Mouse (Mus musculus) midbrain, embryonic 10.5 days (tissue): ENCODE data around the gene Gm28308. TPM values are rescaled to one million over a fixed set of nuclear protein-coding genes. Genes with fewer than 3 reads are reported as not detected.
A peak's percentile ranks its signal among the peaks of the same experiment; 100 is the strongest.

Experiments used
- DNase-seq: peaks from one replicate; pipeline ENCODE4 v3.0.0-alpha.2; 2017; ENCODE audit warnings: low spot score
- H3K27ac ChIP-seq: fragments of 300-500 bp; sonication (generic); replicated peaks from 2 replicates; pipeline ENCODE4 v1.5.1; 2016; ENCODE audit warnings: mild to moderate bottlenecking
- H3K27me3 ChIP-seq: fragments of 300-500 bp; sonication (generic); 2 replicates; pipeline ENCODE4 v1.6.1; 2016; ENCODE audit warnings: low read depth, mild to moderate bottlenecking; ENCODE audit not compliant: poor library complexity, severe bottlenecking
- H3K36me3 ChIP-seq: fragments of 300-500 bp; sonication (generic); 2 replicates; pipeline ENCODE4 v1.6.1; 2016; ENCODE audit warnings: mild to moderate bottlenecking, moderate library complexity
- H3K4me1 ChIP-seq: fragments of 300-500 bp; sonication (generic); 2 replicates; pipeline ENCODE4 v1.6.1; 2016
- H3K4me3 ChIP-seq: fragments of 300-500 bp; sonication (generic); 2 replicates; pipeline ENCODE4 v1.5.1; 2016; ENCODE audit warnings: mild to moderate bottlenecking, moderate library complexity
- H3K9me3 ChIP-seq: fragments of 300-500 bp; sonication (generic); replicated peaks from 2 replicates; pipeline ENCODE4 v1.6.1; 2016; ENCODE audit warnings: mild to moderate bottlenecking
- WGBS: fragments of 180-500 bp; shearing (Covaris S2); methylation state at CpG from one replicate; pipeline ENCODE4 v1.1.7; 2016; 5-methylcytosine and 5-hydroxymethylcytosine counted together
- polyA plus RNA-seq: library from polyadenylated mRNA; unstranded; fragments of >200 nt; fragmentation: Nextera tagmentation; extraction: Ambion mirVana; gene quantifications from 2 replicates; pipeline ENCODE4 v1.2.1, GENCODE M21; 2016

Gene Gm28308
- polyA plus RNA-seq, 1 experiment from 2014 or later, result not detected

DNA sequence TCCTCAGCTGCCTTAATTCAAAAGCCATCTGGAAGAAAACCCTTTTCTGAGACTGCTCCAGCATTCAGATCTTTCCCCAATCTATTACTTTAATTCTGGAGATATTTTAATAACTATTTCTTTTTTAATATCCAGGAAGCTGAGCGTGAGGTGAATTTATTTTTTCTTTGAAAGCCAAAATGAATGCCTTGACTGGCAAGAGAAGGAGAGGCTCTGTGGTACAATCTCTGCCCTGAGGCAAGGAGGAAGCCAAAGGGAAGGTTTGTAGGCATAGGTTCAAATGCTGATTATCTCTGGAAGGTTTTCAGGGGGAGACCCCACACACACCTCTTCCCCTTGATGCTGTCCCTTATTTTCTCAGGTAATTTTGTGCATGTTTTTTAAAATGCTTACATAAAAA is 46.0 kb downstream of the Gm28308 start:
- 8% methylated on average over 1 of the region's 1 CpGs for WGBS
- peaks cover 100% of the 10 kb centered on the region for H3K27me3 ChIP-seq
- no peaks in the 10 kb centered on the region for H3K36me3 ChIP-seq
- no peaks in the 10 kb centered on the region for H3K9me3 ChIP-seq
- no peak overlapping the region for H3K27ac ChIP-seq
- peaks cover 5% of the 10 kb centered on the region for H3K4me1 ChIP-seq
- H3K4me3 ChIP-seq, result no peak overlapping the region
- no peak for DNase-seq

DNA sequence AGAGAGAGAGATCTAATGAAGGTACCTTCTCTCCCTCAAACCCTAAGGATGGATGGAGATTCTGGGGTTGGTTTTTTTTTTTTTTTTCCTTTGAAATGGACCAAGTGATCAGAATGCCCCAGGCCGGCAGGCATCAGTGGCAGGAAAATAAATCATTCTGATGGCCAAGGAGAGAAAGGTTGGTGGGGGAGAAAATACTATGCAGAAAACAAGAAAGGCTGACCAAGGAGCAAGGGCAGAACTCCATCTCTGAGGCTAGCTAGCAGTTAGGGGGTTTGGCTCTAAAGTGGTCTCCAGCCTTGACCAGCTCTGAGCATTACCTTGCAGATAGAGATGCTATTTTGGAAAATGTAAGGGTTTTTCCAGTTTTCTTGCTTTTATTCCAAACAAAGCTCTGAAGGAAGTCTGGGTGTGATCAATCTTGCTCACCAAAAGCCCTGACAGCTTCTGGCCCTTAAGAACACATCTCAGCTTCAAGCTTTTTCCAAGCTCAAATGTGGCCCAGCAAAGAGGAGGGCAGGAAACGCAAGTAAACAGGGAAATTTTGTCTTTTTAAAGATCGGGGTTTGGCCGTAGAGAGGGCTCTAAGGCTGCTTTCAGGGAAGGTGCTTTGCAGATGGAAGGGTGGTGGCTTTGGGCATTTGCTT is 46.6 kb downstream of the Gm28308 start:
- Histone ChIP-seq H3K36me3 (no peaks in the 10 kb centered on the region), H3K4me3 (no peak overlapping the region), H3K27me3 (peaks cover 100% of the 10 kb centered on the region), H3K4me1 (peaks cover 3% of the 10 kb centered on the region; the same call in 1 of the 2 replicates), H3K9me3 (no peaks in the 10 kb centered on the region), H3K27ac (no peak overlapping the region)
- 5% methylated on average over 4 of the region's 4 CpGs for WGBS
- peak; percentile 38 for DNase-seq

DNA sequence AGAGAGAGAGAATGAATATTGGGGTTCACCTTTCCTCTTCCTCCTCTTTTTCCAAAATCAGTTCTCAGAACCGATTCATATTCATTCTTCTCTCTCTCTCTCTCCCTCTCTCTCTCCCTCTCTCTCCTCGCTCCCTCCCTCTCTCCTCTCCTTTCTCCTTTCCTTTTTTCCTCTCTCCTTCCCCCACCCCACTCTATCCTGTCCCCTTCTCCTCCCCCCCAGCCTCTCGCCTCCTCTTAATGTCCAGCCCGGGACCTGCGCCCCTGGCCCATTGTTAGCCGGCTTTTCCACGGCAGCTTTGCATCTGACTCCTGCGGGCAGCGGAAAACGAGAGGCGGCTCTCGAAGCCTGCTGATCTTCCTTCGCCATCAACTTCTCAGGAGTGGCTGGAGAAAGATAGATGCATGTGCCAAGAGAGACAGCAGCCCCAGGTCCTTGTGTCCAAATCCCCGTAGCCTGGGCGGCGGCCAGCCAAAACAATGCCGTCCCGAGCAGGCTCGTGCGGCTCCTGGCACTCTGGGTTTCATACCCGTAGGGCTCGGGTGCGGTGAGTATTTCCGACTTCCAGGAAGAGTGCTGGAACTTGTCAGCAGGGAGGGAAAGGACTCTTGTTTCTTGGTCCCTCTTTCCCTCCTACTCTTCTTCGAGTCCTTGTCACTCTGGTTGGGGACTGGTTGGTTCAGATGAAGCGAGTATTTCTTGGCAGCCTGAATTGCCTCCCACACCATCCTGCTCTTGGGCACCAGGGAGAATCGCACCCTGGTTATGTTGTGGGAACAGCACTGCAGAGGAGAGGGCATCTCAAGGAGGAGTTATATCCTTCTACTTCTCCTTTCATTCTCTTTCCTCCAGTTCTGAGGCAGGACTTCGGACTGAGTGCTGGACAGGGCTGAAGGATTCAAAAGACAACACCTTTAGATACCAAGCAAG is 47.4 kb downstream of the Gm28308 start:
- Histone ChIP-seq H3K36me3 (no peaks in the 10 kb centered on the region), H3K4me3 (no peak overlapping the region), H3K4me1 (peaks cover 5% of the 10 kb centered on the region), H3K9me3 (no peaks in the 10 kb centered on the region), H3K27ac (no peak overlapping the region), H3K27me3 (peaks cover 100% of the 10 kb centered on the region)
- DNase-seq, result peak; percentile 62
- under 1% methylated on average over 28 of the region's 28 CpGs for WGBS

DNA sequence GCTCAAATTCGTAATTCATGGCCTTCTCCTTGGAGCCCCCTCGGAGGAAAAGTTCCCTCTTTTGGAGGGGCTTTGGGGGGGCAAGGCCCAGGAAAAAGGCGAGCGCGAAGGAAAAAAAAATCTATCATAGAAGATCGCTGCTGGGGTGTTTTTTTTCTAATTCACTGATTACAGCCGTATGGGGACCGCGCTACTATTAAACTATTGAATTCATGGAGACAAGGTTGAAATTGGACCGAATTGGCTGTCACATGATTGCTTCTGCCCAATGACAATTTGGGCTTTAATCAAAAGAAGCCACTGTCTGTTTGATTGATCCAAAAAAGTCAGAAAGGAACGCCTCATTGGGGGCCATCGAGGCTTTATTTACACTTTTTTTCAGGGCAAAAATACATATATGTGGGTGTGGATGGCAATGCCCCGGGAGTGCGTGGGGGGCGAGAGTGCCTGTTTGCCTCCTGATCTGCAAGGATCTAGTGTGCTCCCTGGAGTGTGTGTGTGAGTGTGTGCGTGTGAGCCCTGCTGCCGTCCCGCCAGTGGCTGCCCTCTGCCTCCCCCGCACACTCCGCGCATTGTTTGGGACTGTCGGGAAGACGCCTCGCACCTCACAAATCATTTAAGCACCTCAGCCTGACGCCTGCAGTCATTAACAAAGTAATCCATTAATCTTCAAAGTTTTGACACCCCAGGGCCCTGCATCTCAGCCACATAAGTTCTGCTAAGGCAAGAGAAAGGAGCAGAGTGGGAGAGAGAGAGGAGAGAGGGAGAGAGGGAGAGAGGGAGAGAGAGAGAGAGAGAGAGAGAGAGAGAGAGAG is 48.3 kb downstream of the Gm28308 start, which contains the start of gene Hoxa2:
Gene Hoxa2 (minus strand): TSS at position 206 of the 815 bp plus-strand sequence.
- peak; percentile 46 for DNase-seq
- Histone ChIP-seq H3K27me3 (peaks cover 100% of the 10 kb centered on the region), H3K4me1 (peaks cover 13% of the 10 kb centered on the region), H3K27ac (no peak within 1 kb of the TSS), H3K4me3 (0 out of 2 replicates have a peak within 1 kb of the TSS, but pooled peaks have one; percentile 11), H3K9me3 (no peaks in the 10 kb centered on the region), H3K36me3 (no peaks in the 10 kb centered on the region)
- 2% methylated on average over 25 of the region's 25 CpGs for WGBS

DNA sequence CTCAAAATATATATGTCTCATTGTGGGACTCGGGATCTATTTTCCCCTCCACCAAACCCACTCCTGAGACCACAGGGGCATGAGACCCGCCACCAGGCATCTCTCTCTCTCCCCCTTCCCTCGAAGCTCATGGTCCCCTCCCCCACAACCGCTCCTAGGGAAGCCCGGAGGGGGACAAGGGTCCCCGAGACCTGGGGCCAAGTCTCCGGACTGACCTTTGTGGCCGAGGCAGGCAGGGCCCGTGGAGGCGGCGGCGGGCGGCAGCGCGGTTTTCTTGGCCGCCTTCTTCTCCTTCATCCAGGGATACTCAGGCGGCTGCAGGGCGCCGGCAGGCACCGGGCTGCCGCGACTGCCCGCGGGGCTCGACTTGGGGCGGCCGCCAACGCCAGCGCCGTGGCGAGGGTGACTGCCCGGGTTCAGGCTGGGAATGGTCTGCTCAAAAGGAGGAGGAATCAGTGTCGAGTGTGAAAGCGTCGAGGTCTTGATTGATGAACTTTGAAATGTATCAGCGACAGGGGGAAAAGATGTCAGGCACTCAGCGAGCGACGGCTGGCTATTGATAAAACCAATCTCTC is 49.0 kb downstream of the Gm28308 start:
- H3K36me3 ChIP-seq, result no peaks in the 10 kb centered on the region
- H3K4me3 ChIP-seq, result 0 out of 2 replicates have a peak overlapping the region, but pooled peaks have one; percentile 11
- peaks cover 15% of the 10 kb centered on the region for H3K4me1 ChIP-seq
- H3K27ac ChIP-seq, result no peak overlapping the region
- WGBS, result under 1% methylated on average over 39 of the region's 39 CpGs
- H3K27me3 ChIP-seq, result peaks cover 100% of the 10 kb centered on the region
- H3K9me3 ChIP-seq, result no peaks in the 10 kb centered on the region
- peak; percentile 73 for DNase-seq

DNA sequence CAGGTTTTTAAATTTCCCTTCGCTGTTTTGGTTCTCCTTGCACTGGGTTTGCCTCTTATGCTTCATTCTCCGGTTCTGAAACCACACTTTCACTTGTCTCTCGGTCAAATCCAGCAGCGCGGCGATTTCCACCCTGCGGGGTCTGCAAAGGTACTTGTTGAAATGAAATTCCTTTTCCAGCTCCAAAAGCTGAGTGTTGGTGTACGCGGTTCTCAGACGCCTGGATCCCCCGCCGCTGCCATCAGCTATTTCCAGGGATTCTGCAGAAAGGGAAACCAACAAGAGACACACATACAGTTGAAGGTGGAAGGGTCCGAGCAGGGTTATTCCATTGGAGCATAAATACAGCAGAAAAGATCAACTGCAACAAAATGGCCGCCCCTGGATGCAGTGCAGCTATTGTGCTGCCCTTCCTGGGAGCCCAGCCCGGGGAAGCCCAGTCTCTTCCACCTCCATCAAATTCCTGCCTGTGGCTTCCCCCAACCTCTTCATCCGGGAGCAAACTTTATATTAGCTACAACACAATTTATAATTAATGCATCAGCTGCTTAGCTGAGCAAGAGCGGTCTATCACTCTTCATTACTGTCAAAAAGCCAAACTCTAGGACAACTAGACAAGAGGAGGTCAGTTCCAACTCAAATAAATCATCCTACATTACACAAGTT is 49.6 kb downstream of the Gm28308 start:
- Histone ChIP-seq H3K36me3 (no peaks in the 10 kb centered on the region), H3K27me3 (peaks cover 100% of the 10 kb centered on the region), H3K27ac (no peak overlapping the region), H3K9me3 (no peaks in the 10 kb centered on the region), H3K4me3 (no peak overlapping the region; the same call in 1 of the 2 replicates), H3K4me1 (peaks cover 21% of the 10 kb centered on the region)
- peak; percentile 66 for DNase-seq
- WGBS, result under 1% methylated on average over 17 of the region's 17 CpGs

DNA sequence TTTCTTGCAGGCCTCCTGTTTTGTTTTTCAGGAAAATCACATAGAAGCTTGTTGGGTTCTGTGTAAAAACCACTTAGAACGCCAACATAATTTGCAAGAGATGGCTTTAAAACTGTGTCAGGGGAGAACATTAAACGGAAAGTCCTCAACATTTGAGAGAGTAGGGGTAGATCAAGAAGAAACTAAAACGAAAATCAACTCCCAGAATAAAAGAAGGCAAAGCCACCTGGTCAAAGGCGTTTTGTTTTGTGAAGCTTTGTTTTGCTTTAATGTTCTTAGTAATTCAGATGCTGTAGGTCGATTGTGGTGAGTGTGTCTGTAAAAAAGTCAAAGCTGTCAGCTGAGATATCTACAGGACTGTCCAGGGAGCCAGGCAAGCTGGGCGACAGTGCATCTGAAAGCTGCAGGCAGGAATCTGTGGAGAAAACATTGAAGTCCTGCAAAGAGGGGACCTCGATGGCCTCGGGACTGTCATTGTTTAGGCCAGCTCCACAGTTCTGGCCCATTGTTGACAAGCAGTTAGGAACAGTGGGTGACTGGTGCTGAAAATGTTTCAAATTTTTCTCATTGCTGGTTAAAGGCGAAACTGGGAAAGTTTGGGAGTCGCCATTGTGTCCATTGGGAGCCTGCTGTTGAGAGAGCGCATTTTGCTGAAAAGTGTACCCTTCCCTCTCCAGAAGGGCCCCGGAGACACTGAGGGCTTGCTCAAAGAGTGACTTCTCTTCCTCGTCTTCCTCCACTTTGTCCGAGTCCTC is 50.4 kb downstream of the Gm28308 start:
- peak; percentile 11 for DNase-seq
- Histone ChIP-seq H3K27me3 (peaks cover 100% of the 10 kb centered on the region), H3K36me3 (no peaks in the 10 kb centered on the region), H3K4me3 (no peak overlapping the region), H3K4me1 (peaks cover 28% of the 10 kb centered on the region), H3K27ac (no peak overlapping the region), H3K9me3 (no peaks in the 10 kb centered on the region)
- WGBS, result 1% methylated on average over 14 of the region's 14 CpGs

DNA sequence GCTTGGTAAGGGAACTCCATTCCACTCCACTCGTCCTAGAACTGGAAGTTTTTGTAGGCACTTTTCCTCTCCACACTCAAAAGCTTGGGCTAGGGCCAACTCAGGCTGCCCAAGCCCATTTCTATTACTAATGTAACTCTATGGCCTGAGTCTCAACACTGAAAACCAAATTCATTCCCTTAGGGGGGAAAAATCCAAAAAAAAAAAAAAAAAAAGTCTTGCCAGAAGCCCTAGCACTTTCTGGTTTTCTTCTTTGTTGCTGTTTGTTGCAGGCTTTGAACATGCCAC is 51.1 kb downstream of the Gm28308 start:
- Histone ChIP-seq H3K27me3 (peaks cover 100% of the 10 kb centered on the region), H3K4me1 (peaks cover 29% of the 10 kb centered on the region), H3K36me3 (no peaks in the 10 kb centered on the region), H3K9me3 (no peaks in the 10 kb centered on the region), H3K4me3 (no peak overlapping the region), H3K27ac (no peak overlapping the region)
- peak; percentile 11 for DNase-seq
- WGBS, result 4% methylated on average over 1 of the region's 1 CpGs

DNA sequence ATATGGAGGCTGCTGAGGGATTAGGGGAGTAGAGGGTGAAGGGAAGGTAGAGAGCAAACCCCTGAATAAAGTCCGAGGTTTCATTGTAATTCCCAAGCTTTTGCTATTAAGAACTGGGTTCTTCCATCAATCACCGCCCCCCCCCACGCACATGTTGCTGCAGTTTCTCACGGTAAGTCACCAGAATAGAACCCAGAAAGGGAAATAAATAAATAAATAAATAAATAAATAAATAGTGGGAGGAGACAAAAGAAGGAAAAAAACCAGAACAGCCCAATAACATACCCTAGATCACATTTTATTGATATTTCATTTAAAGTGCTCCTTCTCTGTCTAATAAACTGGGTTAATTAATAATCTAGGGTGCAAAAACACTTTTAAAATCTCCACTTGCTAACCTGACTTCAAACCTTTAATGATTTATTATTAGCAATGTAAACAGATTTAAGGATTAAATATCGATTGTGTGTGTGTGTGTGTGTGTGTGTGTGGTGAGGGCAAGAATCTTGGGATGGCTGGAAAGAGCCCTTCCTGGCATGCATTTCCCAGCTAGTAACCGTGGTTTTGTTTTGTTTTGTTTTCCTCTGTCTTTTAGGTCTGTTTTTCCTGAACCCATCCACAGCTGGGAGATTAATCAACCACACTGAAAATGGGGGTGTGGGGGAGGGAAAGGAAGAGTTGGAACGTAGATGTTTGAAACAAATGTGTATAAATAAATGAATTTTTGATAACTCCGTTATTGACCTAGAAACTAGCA is 51.6 kb downstream of the Gm28308 start:
- Histone ChIP-seq H3K27ac (no peak overlapping the region), H3K36me3 (no peaks in the 10 kb centered on the region), H3K9me3 (no peaks in the 10 kb centered on the region), H3K27me3 (peaks cover 100% of the 10 kb centered on the region), H3K4me3 (no peak overlapping the region), H3K4me1 (peaks cover 29% of the 10 kb centered on the region)
- DNase-seq, result no peak
- 2% methylated on average over 8 of the region's 8 CpGs for WGBS

DNA sequence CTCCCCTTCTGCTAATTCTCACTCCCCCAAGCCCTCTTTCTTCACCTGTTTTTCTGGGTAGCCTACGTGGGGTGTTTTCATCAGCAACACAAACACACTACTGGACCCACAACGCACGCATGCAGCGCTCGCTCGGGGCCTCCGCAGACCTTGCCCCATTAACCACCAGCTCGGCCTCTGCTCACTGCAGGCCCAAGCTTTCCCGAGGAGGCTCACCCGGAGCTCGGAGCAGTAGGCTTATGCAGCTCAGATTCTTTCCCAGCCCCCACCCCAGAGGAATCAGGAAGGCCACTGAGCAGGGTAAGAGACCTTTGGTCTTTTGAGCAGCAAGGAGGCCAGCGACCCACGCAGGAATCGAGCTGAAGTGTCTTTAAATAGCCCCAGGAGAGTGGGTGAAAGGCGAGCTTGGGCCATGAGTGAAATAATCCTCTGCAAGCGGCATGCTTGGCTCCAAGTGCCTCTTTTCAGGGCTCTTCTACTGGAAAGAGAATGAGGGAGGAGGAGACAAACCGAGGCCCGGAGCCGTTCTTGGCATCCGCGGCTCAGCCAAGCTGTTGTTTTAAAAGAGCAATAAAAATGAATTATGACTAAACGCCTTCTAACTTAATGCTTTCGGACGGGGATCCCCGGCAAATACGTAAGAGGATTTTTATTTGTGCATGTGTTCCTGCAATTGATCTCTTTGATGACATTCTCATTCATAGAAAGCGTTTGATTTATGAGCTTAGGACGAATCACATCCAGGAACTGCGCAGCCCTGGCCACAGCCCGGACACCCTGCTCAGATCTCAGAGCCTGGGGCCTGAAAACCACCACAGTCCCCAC is 52.4 kb downstream of the Gm28308 start:
- 1% methylated on average over 30 of the region's 30 CpGs for WGBS
- no peak overlapping the region for H3K4me3 ChIP-seq
- no peak overlapping the region for H3K27ac ChIP-seq
- H3K36me3 ChIP-seq, result no peaks in the 10 kb centered on the region
- H3K9me3 ChIP-seq, result no peaks in the 10 kb centered on the region
- peak; percentile 64 for DNase-seq
- peaks cover 29% of the 10 kb centered on the region for H3K4me1 ChIP-seq
- peaks cover 100% of the 10 kb centered on the region for H3K27me3 ChIP-seq
